12 mouse cellular contexts compared by ENCODE assay signal in genomic region chr17:31039626-31040025, GRCm38 (mm10). TPM values are rescaled to one million over a fixed set of nuclear protein-coding genes. Genes with fewer than 3 reads are reported as not detected.
A peak's percentile ranks its signal among the peaks of the same experiment; 100 is the strongest.
DNase-seq lines count a peak whose midpoint lies in the region; ATAC-seq and TF ChIP-seq lines count a peak whose summit lies in the region.
"Had no signal": no experiment of that assay in that cellular context is flagged by ENCODE, and none has a peak within 500 bp of the region (broad histone marks: within the 10 kb centered on the region; RNA-seq: fewer than 3 reads in every experiment).

No protein-coding gene starts in this region.

- TF ChIP-seq CTCF in MEL (IDR thresholded peaks at IDR 0.05 in 2 of 3, conservative IDR thresholded peaks at IDR 0.05 in 1 of 3; ENCODE audit: control insufficient read depth in 1 of 3, insufficient read depth in 1 of 3, low read depth in 2 of 3, low read length in 3 of 3, poor library complexity in 1 of 3, severe bottlenecking in 1 of 3) = no peak
- TF ChIP-seq CTCF in liver, embryonic 14.5 days (IDR thresholded peaks at IDR 0.05; ENCODE audit: low read depth) = no peak

- peak overlapping the region; percentile 76 for H3K27ac ChIP-seq in MEL (ENCODE audit: control insufficient read depth, low read depth, low read length)
- H3K27ac ChIP-seq in liver, embryonic 14.5 days = no peak overlapping the region
- no peak overlapping the region for H3K27ac ChIP-seq in kidney, embryonic 16.5 days (ENCODE audit: low read length)
- H3K27ac ChIP-seq in intestine, embryonic 16.5 days (ENCODE audit: low read length) = no peak overlapping the region
- H3K27ac ChIP-seq: heart, adult 2 months; intestine, embryonic 15.5 days had no signal

- peaks cover 0 to 31% of the 10 kb centered on the region in 2 experiments; a peak in 2 of 4 replicates for H3K36me3 ChIP-seq in MEL (ENCODE audit: control insufficient read depth in 1 of 2, insufficient read depth in 2 of 2, low read length in 2 of 2)
- no peaks in the 10 kb centered on the region for H3K36me3 ChIP-seq in liver, embryonic 14.5 days (replicated peaks; ENCODE audit: control insufficient read depth, insufficient read depth, low read depth)
- no peaks in the 10 kb centered on the region for H3K36me3 ChIP-seq in kidney, embryonic 16.5 days (ENCODE audit: insufficient read depth, low read length)
- H3K36me3 ChIP-seq in intestine, embryonic 16.5 days (ENCODE audit: control insufficient read depth, insufficient read depth, low read length) = no peaks in the 10 kb centered on the region
- H3K36me3 ChIP-seq: intestine, embryonic 15.5 days had no signal

- no peaks in the 10 kb centered on the region for H3K27me3 ChIP-seq in MEL (ENCODE audit: control insufficient read depth in 1 of 2, insufficient read depth in 2 of 2, low read length in 2 of 2)
- H3K27me3 ChIP-seq in liver, embryonic 14.5 days (ENCODE audit: control insufficient read depth, insufficient read depth, low read length) = no peaks in the 10 kb centered on the region
- no peaks in the 10 kb centered on the region for H3K27me3 ChIP-seq in kidney, embryonic 16.5 days (ENCODE audit: insufficient read depth, low read length)
- no peaks in the 10 kb centered on the region for H3K27me3 ChIP-seq in intestine, embryonic 16.5 days (replicated peaks; ENCODE audit: control insufficient read depth, insufficient read depth, low read length)
- H3K27me3 ChIP-seq: intestine, embryonic 15.5 days had no signal

- WGBS in liver, embryonic 14.5 days (ENCODE audit: insufficient replicate concordance) = 15% methylated on average over 7 of the region's 7 CpGs
- WGBS in kidney, embryonic 16.5 days = 48% methylated on average over 7 of the region's 7 CpGs
- 52% methylated on average over 7 of the region's 7 CpGs for WGBS in intestine, embryonic 16.5 days

- no peaks in the 10 kb centered on the region for H3K79me2 ChIP-seq in MEL (ENCODE audit: control insufficient read depth, insufficient read depth, low read length, poor library complexity)

- peak overlapping the region; percentile 30 to 36 for H3K4me3 ChIP-seq in MEL (ENCODE audit: control insufficient read depth in 1 of 2, insufficient read depth in 1 of 2, low read depth in 2 of 2, low read length in 2 of 2)
- no peak overlapping the region for H3K4me3 ChIP-seq in liver, embryonic 14.5 days (ENCODE audit: insufficient read depth in 1 of 2, low read depth in 2 of 2, low read length in 2 of 2)
- no peak overlapping the region for H3K4me3 ChIP-seq in kidney, embryonic 16.5 days (ENCODE audit: low read length)
- no peak overlapping the region for H3K4me3 ChIP-seq in intestine, embryonic 16.5 days (ENCODE audit: low read length)
- H3K4me3 ChIP-seq: heart, adult 2 months; intestine, embryonic 15.5 days had no signal

- 0 out of 2 replicates have a peak, but pooled peaks have one; percentile 15 for ATAC-seq in liver, embryonic 14.5 days (ENCODE audit: insufficient read depth)
- peak; percentile 94 for ATAC-seq in neutrophil, adult 5-6 weeks (ENCODE audit: extremely low read depth, insufficient number of reproducible peaks, low FRiP score, poor library complexity, severe bottlenecking)
- no peak for ATAC-seq in kidney, embryonic 16.5 days (ENCODE audit: low FRiP score, low TSS enrichment)
- no peak for ATAC-seq in intestine, embryonic 16.5 days
- ATAC-seq: intestine, embryonic 15.5 days had no signal

- no peak for TF ChIP-seq RAD21 in MEL (IDR thresholded peaks at IDR 0.05; ENCODE audit: low read depth, low read length)

- TF ChIP-seq POLR2A in MEL (IDR thresholded peaks at IDR 0.05; ENCODE audit: control insufficient read depth in 1 of 2, insufficient read depth in 1 of 2, low read depth in 1 of 2, low read length in 2 of 2, poor library complexity in 1 of 2) = peak in 1 of 2 experiments; percentile 59; a peak in 2 of 4 replicates

- no peak overlapping the region; the same call in 1 of the 2 replicates for H3K4me2 ChIP-seq in liver, embryonic 14.5 days (ENCODE audit: low read depth)
- no peak overlapping the region for H3K4me2 ChIP-seq in kidney, embryonic 16.5 days (replicated peaks; ENCODE audit: low read depth, low read length)
- no peak overlapping the region for H3K4me2 ChIP-seq in intestine, embryonic 16.5 days (ENCODE audit: low read depth, low read length)
- H3K4me2 ChIP-seq: intestine, embryonic 15.5 days had no signal

- peak; percentile 42 to 78; a peak in 3 of 4 replicates for TF ChIP-seq EP300 in MEL (IDR thresholded peaks at IDR 0.05; ENCODE audit: low read depth in 1 of 2, low read length in 2 of 2)
- no peak; the same call in 1 of the 2 replicates for TF ChIP-seq EP300 in liver, embryonic 14.5 days (IDR thresholded peaks at IDR 0.05; ENCODE audit: low read depth)

- H3K9ac ChIP-seq in MEL (ENCODE audit: control insufficient read depth, low read depth, low read length, poor library complexity, severe bottlenecking) = peak overlapping the region; percentile 37
- H3K9ac ChIP-seq in liver, embryonic 14.5 days (replicated peaks) = no peak overlapping the region
- H3K9ac ChIP-seq in kidney, embryonic 16.5 days (replicated peaks; ENCODE audit: low read length) = no peak overlapping the region
- no peak overlapping the region for H3K9ac ChIP-seq in intestine, embryonic 16.5 days (ENCODE audit: low read depth, low read length)
- H3K9ac ChIP-seq: intestine, embryonic 15.5 days had no signal

- peaks cover 21 to 37% of the 10 kb centered on the region in 2 experiments for H3K4me1 ChIP-seq in MEL (ENCODE audit: control insufficient read depth in 1 of 2, insufficient read depth in 2 of 2, low read length in 2 of 2)
- H3K4me1 ChIP-seq in liver, embryonic 14.5 days (replicated peaks; ENCODE audit: control insufficient read depth in 2 of 2, insufficient read depth in 2 of 2, low read length in 1 of 2) = peaks cover 5 to 17% of the 10 kb centered on the region in 2 experiments
- H3K4me1 ChIP-seq in kidney, embryonic 16.5 days (ENCODE audit: insufficient read depth, low read length) = no peaks in the 10 kb centered on the region
- H3K4me1 ChIP-seq in intestine, embryonic 16.5 days (ENCODE audit: control insufficient read depth, insufficient read depth, low read length) = no peaks in the 10 kb centered on the region

- peak; percentile 33 to 59 for DNase-seq in heart, adult 9 months (ENCODE audit: low spot score in 2 of 2)
- DNase-seq in heart, postnatal 25 days (ENCODE audit: low spot score) = no peak
- DNase-seq in MEL (ENCODE audit: low read depth, low spot score) = peak; percentile 89
- DNase-seq in liver, embryonic 14.5 days (ENCODE audit: low read depth in 3 of 3, low spot score in 3 of 3) = peak in 1 of 3 experiments; percentile 27
- DNase-seq in layer of hippocampus, adult 8-10 months (ENCODE audit: low spot score in 2 of 2) = no peak
- DNase-seq: cerebellum, adult 8-10 months; left cerebral cortex, postnatal 4 days had no signal

- intact Hi-C loops in heart, postnatal 25 days (cut with DNase I) = no loop called here

- no peaks in the 10 kb centered on the region for H3K9me3 ChIP-seq in MEL (replicated peaks; ENCODE audit: insufficient read depth, low read length)
- no peaks in the 10 kb centered on the region for H3K9me3 ChIP-seq in liver, embryonic 14.5 days (ENCODE audit: control insufficient read depth, low read length)
- no peaks in the 10 kb centered on the region for H3K9me3 ChIP-seq in kidney, embryonic 16.5 days (ENCODE audit: low read length)
- no peaks in the 10 kb centered on the region for H3K9me3 ChIP-seq in intestine, embryonic 16.5 days (ENCODE audit: control insufficient read depth, low read length)
- H3K9me3 ChIP-seq: intestine, embryonic 15.5 days had no signal

TF ChIP-seq in MEL, 35 proteins besides CTCF, POLR2A, EP300 and RAD21 (continues in another document):
- peak; percentile 67 for TF ChIP-seq TBP (IDR thresholded peaks at IDR 0.05; ENCODE audit: low read depth, low read length)
- no peak for TF ChIP-seq ZC3H11A (IDR thresholded peaks at IDR 0.05; ENCODE audit: low read depth, low read length)
- peak; percentile 80 for TF ChIP-seq ETS1 (IDR thresholded peaks at IDR 0.05; ENCODE audit: low read depth, low read length)
- peak; percentile 97 for TF ChIP-seq USF1 (IDR thresholded peaks at IDR 0.05; ENCODE audit: low read depth, low read length)
- TF ChIP-seq SIN3A (IDR thresholded peaks at IDR 0.05; ENCODE audit: low read length) = peak; percentile 74
- no peak for TF ChIP-seq ZMIZ1 (IDR thresholded peaks at IDR 0.05; ENCODE audit: low read depth, low read length)
- TF ChIP-seq HCFC1 (IDR thresholded peaks at IDR 0.05; ENCODE audit: low read depth, low read length) = 0 out of 2 replicates have a peak, but pooled peaks have one; percentile 39
- TF ChIP-seq MAX (IDR thresholded peaks at IDR 0.05; ENCODE audit: low read length) = peak; percentile 97
- TF ChIP-seq ELF1 (IDR thresholded peaks at IDR 0.05; ENCODE audit: low read depth, low read length) = peak; percentile 29; the same call in 1 of the 2 replicates
- peak; percentile 46; the same call in 1 of the 2 replicates for TF ChIP-seq TCF12 (IDR thresholded peaks at IDR 0.05; ENCODE audit: low read depth, low read length)
- TF ChIP-seq UBTF (IDR thresholded peaks at IDR 0.05; ENCODE audit: borderline replicate concordance, insufficient read depth, low read depth, low read length) = no peak
- peak; percentile 45 to 86; a peak in 3 of 4 replicates for TF ChIP-seq USF2 (IDR thresholded peaks at IDR 0.05; ENCODE audit: borderline replicate concordance in 1 of 2, insufficient read depth in 1 of 2, low read depth in 1 of 2, low read length in 2 of 2)
- 0 out of 2 replicates have a peak, but pooled peaks have one; percentile 29 for TF ChIP-seq MYB (IDR thresholded peaks at IDR 0.05; ENCODE audit: low read depth, low read length)
- TF ChIP-seq RCOR1 (IDR thresholded peaks at IDR 0.05; ENCODE audit: low read depth, low read length) = 0 out of 2 replicates have a peak, but pooled peaks have one; percentile 25
- TF ChIP-seq MYC (IDR thresholded peaks at IDR 0.05; ENCODE audit: low read depth, low read length) = peak; percentile 87
- TF ChIP-seq CHD2 (IDR thresholded peaks at IDR 0.05; ENCODE audit: low read length) = no peak
- TF ChIP-seq BHLHE40 (IDR thresholded peaks at IDR 0.05; ENCODE audit: borderline replicate concordance, low read depth, low read length) = peak; percentile 95

RNA-seq across cellular contexts. Expression of gene Abcg1, which starts 17.8 kb away (rescaled TPM):
- 1 to 10 TPM; 3.8 to 6.0 TPM for total RNA-seq in heart, postnatal 25 days (2021)
- total RNA-seq in MEL (2012; rRNA removed) = 10.4 and 11.6 TPM in 2 replicates
- polyA plus RNA-seq in MEL (2012; ENCODE audit: insufficient read depth in 1 of 2, insufficient read length in 2 of 2, low read depth in 1 of 2, low replicate concordance in 2 of 2, missing spikeins in 1 of 2) = 10 to 100 TPM in 1 of 2 experiments, not detected in 1; 18.0 TPM
- 1.6 and 2.3 TPM in 2 replicates for polyA plus RNA-seq in liver, embryonic 14.5 days (2012; rRNA removed)
- 6.1 and 6.4 TPM in 2 replicates for polyA plus RNA-seq in liver, embryonic 14.5 days (2014; fragmentation: Nextera tagmentation; extraction: Ambion mirVana)
- total RNA-seq in neutrophil, adult 5-6 weeks (2017) = 80.2 and 90.7 TPM in 2 replicates
- polyA plus RNA-seq in kidney, embryonic 16.5 days (2015; fragmentation: Nextera tagmentation; extraction: Ambion mirVana) = 8.5 and 9.2 TPM in 2 replicates
- 5.4 and 5.6 TPM in 2 replicates for polyA plus RNA-seq in intestine, embryonic 16.5 days (2015; fragmentation: Nextera tagmentation; extraction: Ambion mirVana)
- total RNA-seq in layer of hippocampus, adult 8-10 months (2022) = 10 to 100 TPM; 75.8 to 84.4 (median 81.0) TPM

Comparison
In these comparisons a context has a peak if more than half of its experiments do, and no peak if none do; other contexts are left out.
1. DNase-seq: peak in heart, adult 9 months (2 of 2) and MEL (single experiment); none in heart, postnatal 25 days (single experiment) and layer of hippocampus, adult 8-10 months (0 of 2).
2. H3K4me3 ChIP-seq: peak in MEL (2 of 2); none in liver, embryonic 14.5 days (0 of 2), kidney, embryonic 16.5 days (single experiment) and intestine, embryonic 16.5 days (single experiment).
3. ATAC-seq: peak in liver, embryonic 14.5 days (single experiment) and neutrophil, adult 5-6 weeks (single experiment); none in kidney, embryonic 16.5 days (single experiment) and intestine, embryonic 16.5 days (single experiment).